Mouse (Mus musculus) gastrocnemius, postnatal 4 days (tissue): ENCODE results near the gene Gm39566. TPM values are rescaled to one million over a fixed set of nuclear protein-coding genes. Genes with fewer than 3 reads are reported as not detected.
A peak's percentile ranks its signal among the peaks of the same experiment; 100 is the strongest.
"Not testable (repeated sequence)": the region's sequence is repeated elsewhere in the genome, so short reads cannot be mapped to it uniquely, and the experiment has no call there.

Experiments used
- DNase-seq, 2 experiments: peaks; one replicate each; pipeline ENCODE4 v3.0.0; 2021 to 2022; ENCODE audit warnings: low spot score in 2 of 2, mixed read lengths in 2 of 2
- long read RNA-seq, 2 experiments: library from polyadenylated mRNA; stranded (forward); transcript quantifications; one replicate each; pipeline ENCODE4 v2.0.0; 2021
- total RNA-seq, 2 experiments: library from RNA; stranded (reverse); gene quantifications; 2 replicates each; pipeline ENCODE4 v1.2.3; 2021

Gene Gm39566
- total RNA-seq: not detected
- long read RNA-seq, experiment 1: 0 reads
- long read RNA-seq, experiment 2: 0 reads

GRCm38 (mm10) chr11:69815155-69815554 lies at the start of gene Gm39566:
Gene Gm39566 (minus strand): TSS chr11:69815298.
- no peak for DNase-seq

GRCm38 (mm10) chr11:69864138-69864860 lies 49.2 kb upstream of the Gm39566 start:
- no peak for DNase-seq

- not testable (repeated sequence) for DNase-seq
Observed at GRCm38 (mm10) chr11:69863729-69864128, 48.6 kb upstream of the Gm39566 start.

GRCm38 (mm10) chr11:69858113-69858998 lies 43.3 kb upstream of the Gm39566 start, which contains the start of gene Tnk1:
Gene Tnk1 (minus strand): TSS chr11:69858730.
- DNase-seq: no peak

GRCm38 (mm10) chr11:69855347-69855746 lies 40.2 kb upstream of the Gm39566 start:
- no peak for DNase-seq

- no peak for DNase-seq
Observed at GRCm38 (mm10) chr11:69854680-69855079, 39.6 kb upstream of the Gm39566 start.

- DNase-seq: no peak
Observed at GRCm38 (mm10) chr11:69853994-69854393, 38.9 kb upstream of the Gm39566 start.

- no peak for DNase-seq
Observed at GRCm38 (mm10) chr11:69850754-69851153, 35.7 kb upstream of the Gm39566 start.

GRCm38 (mm10) chr11:69849884-69850283 lies 34.8 kb upstream of the Gm39566 start:
- no peak for DNase-seq

- DNase-seq: no peak
Observed at GRCm38 (mm10) chr11:69849128-69849527, 34.0 kb upstream of the Gm39566 start.

GRCm38 (mm10) chr11:69848021-69848420 lies 32.9 kb upstream of the Gm39566 start:
- no peak for DNase-seq

GRCm38 (mm10) chr11:69846738-69847688 lies 31.9 kb upstream of the Gm39566 start:
- no peak for DNase-seq

- DNase-seq: peak; percentile 86 to 91
Observed at GRCm38 (mm10) chr11:69846198-69846680, 31.1 kb upstream of the Gm39566 start, which contains the start of gene Plscr3. Gene Plscr3 (plus strand): TSS chr11:69846376.

- DNase-seq: no peak
Observed at GRCm38 (mm10) chr11:69838714-69839104, 23.6 kb upstream of the Gm39566 start.

- peak; percentile 81 to 94 for DNase-seq
Observed at GRCm38 (mm10) chr11:69837952-69838713, 23.0 kb upstream of the Gm39566 start, which contains the start of gene Tmem256. Gene Tmem256 (plus strand): TSS chr11:69838514.

- peak in 1 of 2 experiments; percentile 62 for DNase-seq
Observed at GRCm38 (mm10) chr11:69837604-69837951, 22.5 kb upstream of the Gm39566 start, which contains the start of gene Nlgn2. Gene Nlgn2 (minus strand): TSS chr11:69837784.

- DNase-seq: peak; percentile 40 to 43
Observed at GRCm38 (mm10) chr11:69836703-69837576, 21.8 kb upstream of the Gm39566 start.

GRCm38 (mm10) chr11:69835966-69836335 lies 20.9 kb upstream of the Gm39566 start:
- DNase-seq: no peak
